Mouse (Mus musculus): ENCODE data around the gene Eif2a.

DNA sequence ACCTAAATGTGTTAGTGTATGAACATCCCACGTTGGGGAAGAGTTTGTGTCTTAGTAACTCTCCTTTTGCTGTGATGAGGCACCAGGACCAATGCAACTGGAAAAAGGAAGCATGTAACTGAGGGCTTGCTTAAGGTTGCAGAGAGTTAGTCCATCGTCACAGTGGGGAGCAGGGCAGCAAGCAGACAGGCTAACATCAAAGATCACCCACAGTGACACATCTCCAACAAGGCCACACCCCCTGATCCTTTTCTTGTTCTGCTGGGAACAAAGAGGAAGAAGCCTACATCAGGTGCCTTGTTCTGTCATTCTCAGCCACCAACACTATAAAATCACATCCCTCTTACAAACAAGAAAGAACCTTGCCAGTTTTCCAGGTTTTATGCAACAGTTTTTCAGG lies 34.3 kb downstream of the Eif2a start:
- no peak for TF ChIP-seq CTCF (IDR thresholded peaks at IDR 0.05; ENCODE audit: borderline replicate concordance, control insufficient read depth, extremely low read depth, insufficient read depth, low read length, poor library complexity)
- no peak for TF ChIP-seq POLR2A (IDR thresholded peaks at IDR 0.05; ENCODE audit: control insufficient read depth, extremely low read depth, insufficient read depth, low read length, poor library complexity)
